Mouse (Mus musculus): ENCODE data around the gene Selplg.

GRCm38 (mm10) chr5:113772905-113773519 is 59.4 kb downstream of the Selplg start:
- TF ChIP-seq CTCF (IDR thresholded peaks at IDR 0.05; ENCODE audit: control insufficient read depth, insufficient read depth, insufficient replicate concordance, low read depth, low read length), result no peak
- TF ChIP-seq POLR2A (IDR thresholded peaks at IDR 0.05; ENCODE audit: control insufficient read depth, low read depth, low read length), result no peak

Measured in testis, adult 2 months (tissue).